Mouse (Mus musculus): ENCODE data around the gene Pacs1. TPM values are rescaled to one million over a fixed set of nuclear protein-coding genes. Genes with fewer than 3 reads are reported as not detected.
A peak's percentile ranks its signal among the peaks of the same experiment; 100 is the strongest.

Pacs1 gene
- total RNA-seq (2017) = 17.3 and 23.4 TPM in 2 replicates

DNA sequence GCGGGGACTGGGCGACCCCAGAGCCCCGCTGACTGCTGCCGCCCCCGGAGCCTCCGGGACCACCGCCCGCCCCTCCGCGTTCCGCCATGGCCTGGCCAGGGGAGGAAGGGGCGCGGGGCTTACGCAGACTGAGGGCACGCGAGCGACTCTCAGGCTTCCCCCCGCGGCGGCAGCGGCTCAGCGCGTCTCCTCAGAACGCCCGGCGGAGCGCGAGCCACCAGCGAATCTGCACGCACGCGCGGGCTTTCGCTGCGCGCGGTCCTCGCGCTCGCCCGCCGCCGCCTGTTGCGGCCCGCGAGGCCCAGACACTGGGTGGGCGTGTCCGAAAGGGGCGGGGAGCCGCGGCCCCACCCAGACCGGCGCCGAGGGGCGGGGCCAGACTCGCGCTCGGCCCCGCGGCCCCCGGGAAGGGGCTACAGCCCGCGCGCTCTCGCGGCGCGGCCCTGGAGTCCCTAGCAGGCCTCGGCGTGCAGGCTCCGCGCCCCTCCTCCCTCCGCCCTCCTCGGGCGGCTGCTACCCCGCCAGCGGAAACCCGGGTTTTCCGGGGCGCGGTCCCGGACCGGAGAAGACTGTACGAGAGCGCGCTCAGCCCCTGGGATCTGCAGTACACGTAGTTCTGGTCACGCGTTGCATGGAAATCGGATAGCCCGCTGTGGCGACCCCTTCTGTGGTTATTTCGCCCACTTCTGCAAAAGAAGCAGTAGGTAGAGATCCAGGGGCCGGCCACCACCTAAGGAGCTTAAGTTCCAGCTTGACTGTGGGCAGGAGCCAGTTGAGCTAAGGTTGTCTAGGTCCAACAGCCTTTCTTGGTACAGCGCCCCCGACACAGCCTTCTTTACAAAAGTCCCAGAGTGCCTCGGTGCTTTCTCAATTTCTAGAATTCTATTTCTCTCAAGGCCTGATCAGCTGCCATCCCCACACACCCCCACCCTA is at the start of gene Pacs1:
Gene Pacs1, minus strand, starts transcription at position 319 of the 933 bp plus-strand sequence.
- peak; percentile 70 to 84 for ATAC-seq (replicated peaks in 1 of 2; ENCODE audit: insufficient read depth in 1 of 2, low FRiP score in 2 of 2, low TSS enrichment in 1 of 2, low read depth in 1 of 2, poor library complexity in 2 of 2, severe bottlenecking in 2 of 2)

GRCm38 (mm10) chr19:5313189-5313588 is 40.3 kb upstream of the Pacs1 start:
- ATAC-seq (replicated peaks in 1 of 2; ENCODE audit: insufficient read depth in 1 of 2, low FRiP score in 2 of 2, low TSS enrichment in 1 of 2, low read depth in 1 of 2, poor library complexity in 2 of 2, severe bottlenecking in 2 of 2) = no peak

DNA sequence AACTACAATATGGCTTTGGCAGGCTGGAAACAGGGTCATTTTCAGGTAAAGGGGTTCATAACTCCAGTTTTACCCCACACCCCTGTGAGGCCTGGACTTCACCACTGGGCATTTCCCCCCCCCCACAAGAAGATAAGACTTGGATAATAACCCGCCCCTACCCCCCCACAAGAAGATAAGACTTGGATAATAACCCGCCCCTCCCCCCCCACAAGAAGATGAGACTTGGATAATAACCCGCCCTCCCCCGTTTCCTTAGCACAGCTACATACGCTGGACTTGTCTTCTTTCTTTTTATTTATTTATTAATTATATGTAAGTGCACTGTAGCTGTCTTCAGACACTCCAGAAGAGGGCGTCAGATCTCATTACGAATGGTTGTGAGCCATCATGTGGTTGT is 36.1 kb upstream of the Pacs1 start:
- no peak for ATAC-seq (replicated peaks in 1 of 2; ENCODE audit: insufficient read depth in 1 of 2, low FRiP score in 2 of 2, low TSS enrichment in 1 of 2, low read depth in 1 of 2, poor library complexity in 2 of 2, severe bottlenecking in 2 of 2)

DNA sequence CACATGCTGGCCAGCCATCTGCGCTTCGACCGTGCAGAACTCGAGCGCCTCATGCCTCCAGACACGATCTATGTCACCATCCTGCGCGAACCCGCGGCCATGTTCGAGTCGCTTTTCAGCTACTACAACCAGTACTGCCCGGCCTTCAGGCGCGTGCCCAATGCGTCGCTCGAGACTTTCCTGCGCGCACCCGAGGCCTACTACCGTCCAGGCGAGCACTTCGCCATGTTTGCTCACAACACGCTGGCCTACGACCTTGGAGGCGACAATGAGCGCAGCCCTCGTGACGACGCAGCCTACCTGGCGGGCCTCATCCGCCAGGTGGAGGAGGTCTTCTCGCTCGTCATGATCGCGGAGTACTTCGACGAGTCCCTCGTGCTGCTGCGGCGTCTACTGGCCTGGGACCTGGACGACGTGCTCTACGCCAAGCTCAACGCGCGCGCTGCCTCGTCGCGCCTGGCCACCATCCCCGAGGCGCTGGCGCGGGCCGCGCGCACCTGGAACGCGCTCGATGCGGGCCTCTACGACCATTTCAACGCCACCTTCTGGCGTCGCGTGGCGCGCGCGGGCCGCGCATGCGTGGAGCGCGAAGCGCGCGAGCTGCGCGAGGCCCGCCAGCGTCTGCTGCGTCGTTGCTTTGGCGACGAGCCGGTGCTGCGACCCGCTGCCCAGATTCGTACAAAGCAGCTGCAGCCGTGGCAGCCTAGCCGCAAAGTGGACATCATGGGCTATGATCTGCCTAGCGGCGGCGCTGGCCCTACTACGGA is 34.2 kb upstream of the Pacs1 start:
- no peak for ATAC-seq (replicated peaks in 1 of 2; ENCODE audit: insufficient read depth in 1 of 2, low FRiP score in 2 of 2, low TSS enrichment in 1 of 2, low read depth in 1 of 2, poor library complexity in 2 of 2, severe bottlenecking in 2 of 2)

DNA sequence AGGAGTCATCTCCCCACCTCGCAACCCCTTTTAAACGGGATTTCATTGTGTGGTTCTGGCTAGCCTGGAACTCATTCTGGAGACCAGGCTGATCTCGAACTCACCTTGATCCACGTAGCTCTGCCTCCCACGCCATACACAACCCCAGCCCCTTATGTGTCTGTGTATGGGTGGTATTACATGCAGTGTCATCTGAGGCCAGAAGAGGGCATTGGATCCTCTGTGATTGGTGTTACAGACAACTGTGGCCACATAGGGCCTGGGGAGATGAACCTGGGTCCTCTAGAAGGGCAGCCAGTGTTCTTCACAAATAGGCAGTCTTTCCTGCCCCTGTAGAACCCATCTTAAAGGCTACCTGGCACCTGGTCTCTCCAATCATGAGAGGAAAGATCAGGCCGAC is 33.4 kb upstream of the Pacs1 start:
- no peak for ATAC-seq (replicated peaks in 1 of 2; ENCODE audit: insufficient read depth in 1 of 2, low FRiP score in 2 of 2, low TSS enrichment in 1 of 2, low read depth in 1 of 2, poor library complexity in 2 of 2, severe bottlenecking in 2 of 2)

- peak; percentile 56 to 88; a peak in 3 of 4 replicates for ATAC-seq (replicated peaks in 1 of 2; ENCODE audit: insufficient read depth in 1 of 2, low FRiP score in 2 of 2, low TSS enrichment in 1 of 2, low read depth in 1 of 2, poor library complexity in 2 of 2, severe bottlenecking in 2 of 2)
Measured at GRCm38 (mm10) chr19:5302455-5302854, 29.5 kb upstream of the Pacs1 start.

DNA sequence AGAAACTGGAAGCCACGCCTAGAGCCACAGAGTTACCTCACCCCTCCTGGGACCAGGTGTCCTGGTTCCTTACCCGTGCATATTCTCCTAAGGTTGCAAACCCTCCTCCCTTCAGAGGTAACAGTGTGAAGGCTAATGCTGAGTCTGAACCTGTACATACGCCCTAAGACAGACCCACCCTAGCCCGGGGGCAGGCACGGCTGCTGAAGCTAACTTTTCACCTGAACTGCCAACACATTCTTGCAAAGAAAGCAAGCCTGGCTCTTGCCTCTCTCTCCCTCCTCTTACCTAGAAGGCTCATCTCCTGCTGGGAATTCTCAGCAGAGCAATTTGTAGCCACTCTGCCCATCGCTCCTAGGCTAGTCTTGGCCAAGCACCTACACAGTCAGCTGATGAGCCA is 27.7 kb upstream of the Pacs1 start:
- no peak for ATAC-seq (replicated peaks in 1 of 2; ENCODE audit: insufficient read depth in 1 of 2, low FRiP score in 2 of 2, low TSS enrichment in 1 of 2, low read depth in 1 of 2, poor library complexity in 2 of 2, severe bottlenecking in 2 of 2)

DNA sequence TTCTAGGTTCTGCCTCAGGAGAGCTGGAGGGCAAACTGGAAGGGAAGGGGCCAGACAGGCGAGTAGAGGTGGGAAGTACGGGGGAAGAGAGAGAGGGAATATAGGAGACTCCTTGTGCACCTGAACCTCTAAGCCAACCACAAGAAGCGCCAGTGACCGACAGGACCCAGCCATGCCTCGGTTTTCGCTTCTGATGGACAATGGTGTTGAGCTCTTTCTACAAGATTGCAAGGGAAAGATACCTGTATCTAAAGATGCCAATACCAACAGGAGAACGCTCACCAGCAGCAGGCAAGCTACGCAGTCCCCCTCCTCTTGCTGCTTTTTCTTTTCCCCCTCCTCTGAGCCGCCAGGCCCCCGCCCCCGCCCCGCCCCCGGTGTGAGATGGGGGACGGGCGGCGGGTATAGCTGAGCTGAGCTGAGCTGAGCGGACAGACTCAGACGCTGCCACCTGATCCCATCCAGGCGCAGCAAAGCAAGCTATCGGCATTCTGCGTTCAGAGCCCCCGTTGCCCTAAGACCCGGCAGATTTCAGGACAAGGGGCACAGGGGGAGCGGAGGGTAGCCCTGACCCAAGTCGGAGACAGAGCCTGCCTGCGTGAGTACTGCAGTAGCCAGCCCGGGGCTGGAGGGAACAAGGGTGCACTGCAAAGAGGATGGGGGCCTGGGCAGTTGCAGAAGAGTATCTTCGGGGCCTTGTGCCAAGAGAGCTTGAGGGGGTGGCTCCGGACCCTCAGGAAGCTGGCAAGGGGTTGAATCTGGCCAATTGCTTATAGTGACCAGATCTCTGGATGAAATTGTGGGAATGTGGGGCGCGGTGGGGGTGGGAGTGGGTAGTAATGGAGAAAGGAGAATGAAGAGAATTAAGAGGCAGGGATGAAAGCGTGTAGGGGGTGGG is 25.2 kb upstream of the Pacs1 start, which contains the start of gene Gal3st3:
Gene Gal3st3, plus strand, starts transcription at position 429 of the 898 bp plus-strand sequence.
- no peak for ATAC-seq (replicated peaks in 1 of 2; ENCODE audit: insufficient read depth in 1 of 2, low FRiP score in 2 of 2, low TSS enrichment in 1 of 2, low read depth in 1 of 2, poor library complexity in 2 of 2, severe bottlenecking in 2 of 2)

DNA sequence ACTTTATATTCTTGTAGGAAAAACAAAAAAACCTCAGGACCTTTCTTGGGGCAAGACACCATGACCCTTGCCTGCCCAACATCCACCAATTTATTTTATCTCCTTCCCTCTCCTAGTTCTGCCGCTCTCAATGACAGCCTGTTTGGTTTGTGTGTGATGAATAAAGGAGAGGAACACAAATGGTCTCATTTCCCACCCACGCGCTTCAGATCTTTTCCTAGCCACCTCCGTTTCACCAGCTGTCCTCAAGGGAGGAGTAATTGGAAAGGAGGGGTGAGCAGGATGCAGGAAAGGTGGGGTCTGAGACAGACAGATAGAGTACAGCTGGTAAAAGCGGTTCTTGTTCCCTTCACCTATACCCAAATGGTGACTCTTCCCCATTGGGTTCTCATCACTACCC is 23.7 kb upstream of the Pacs1 start:
- ATAC-seq (replicated peaks in 1 of 2; ENCODE audit: insufficient read depth in 1 of 2, low FRiP score in 2 of 2, low TSS enrichment in 1 of 2, low read depth in 1 of 2, poor library complexity in 2 of 2, severe bottlenecking in 2 of 2) = no peak

GRCm38 (mm10) chr19:5295736-5296075 is 22.8 kb upstream of the Pacs1 start:
- peak in 1 of 2 experiments; percentile 31; a peak in 2 of 4 replicates for ATAC-seq (replicated peaks in 1 of 2; ENCODE audit: insufficient read depth in 1 of 2, low FRiP score in 2 of 2, low TSS enrichment in 1 of 2, low read depth in 1 of 2, poor library complexity in 2 of 2, severe bottlenecking in 2 of 2)

DNA sequence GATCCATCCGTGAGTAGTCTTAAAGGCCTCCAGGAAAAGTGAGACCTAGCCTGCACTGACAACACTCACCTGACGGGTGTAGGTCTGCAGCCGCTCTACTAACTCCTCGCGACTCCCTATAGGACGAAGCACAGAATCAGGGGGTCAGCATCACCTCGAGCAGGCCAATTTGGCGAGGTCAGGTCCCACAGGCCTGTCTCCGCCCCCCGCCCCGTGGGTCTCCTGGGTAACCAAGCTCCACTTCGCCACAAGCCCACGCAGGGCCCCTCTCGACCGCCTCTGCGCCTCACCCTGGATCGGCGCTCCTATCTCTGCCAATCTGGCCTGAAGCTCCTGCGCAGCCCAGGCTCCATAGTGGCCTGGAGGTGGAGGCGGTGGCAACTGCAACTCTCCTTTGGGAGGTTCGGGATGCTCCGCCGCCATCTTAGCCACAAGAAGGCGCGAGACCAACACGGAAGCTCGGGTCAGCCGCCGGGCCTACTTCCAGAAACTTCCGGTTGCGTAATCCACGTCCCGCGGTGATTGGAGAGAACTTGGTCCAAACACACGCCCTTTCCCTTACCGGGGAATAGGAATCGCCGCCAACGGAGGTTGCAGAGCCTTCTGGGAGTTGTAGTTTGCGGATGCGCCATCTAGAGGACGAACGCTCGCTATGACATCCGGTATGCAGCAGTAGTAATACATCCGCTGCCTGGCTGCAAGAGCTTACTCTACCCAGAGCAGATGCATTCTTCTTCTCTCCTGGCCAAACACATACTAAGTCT is 22.2 kb upstream of the Pacs1 start, which contains the start of gene Sf3b2:
Gene Sf3b2, minus strand, starts transcription at position 484 of the 764 bp plus-strand sequence.
- peak; percentile 96 to 98 for ATAC-seq (replicated peaks in 1 of 2; ENCODE audit: insufficient read depth in 1 of 2, low FRiP score in 2 of 2, low TSS enrichment in 1 of 2, low read depth in 1 of 2, poor library complexity in 2 of 2, severe bottlenecking in 2 of 2)

- no peak for ATAC-seq (replicated peaks in 1 of 2; ENCODE audit: insufficient read depth in 1 of 2, low FRiP score in 2 of 2, low TSS enrichment in 1 of 2, low read depth in 1 of 2, poor library complexity in 2 of 2, severe bottlenecking in 2 of 2)
Measured at GRCm38 (mm10) chr19:5278381-5278780, 5.5 kb upstream of the Pacs1 start.

- no peak for ATAC-seq (replicated peaks in 1 of 2; ENCODE audit: insufficient read depth in 1 of 2, low FRiP score in 2 of 2, low TSS enrichment in 1 of 2, low read depth in 1 of 2, poor library complexity in 2 of 2, severe bottlenecking in 2 of 2)
Measured at GRCm38 (mm10) chr19:5277140-5277539, 4.2 kb upstream of the Pacs1 start.

DNA sequence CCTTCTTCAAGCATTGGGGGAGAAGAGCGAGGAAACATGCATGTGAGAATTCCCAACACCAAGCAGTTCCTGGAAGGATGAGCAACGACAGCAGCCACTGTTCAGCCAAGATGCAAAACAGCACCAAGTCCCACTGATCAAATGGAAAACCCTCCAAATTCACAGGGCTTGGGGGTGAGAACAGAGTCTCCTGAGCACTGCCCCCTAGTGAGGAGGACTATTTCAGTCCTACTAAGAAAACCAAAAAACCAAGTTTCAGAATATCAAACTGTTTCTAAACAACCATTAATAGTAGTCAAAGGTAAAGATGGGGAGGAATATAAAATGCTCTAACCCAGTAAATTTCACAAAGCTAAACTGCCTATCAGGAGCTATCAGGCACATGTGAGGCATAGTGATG is 3.6 kb upstream of the Pacs1 start:
- ATAC-seq (replicated peaks in 1 of 2; ENCODE audit: insufficient read depth in 1 of 2, low FRiP score in 2 of 2, low TSS enrichment in 1 of 2, low read depth in 1 of 2, poor library complexity in 2 of 2, severe bottlenecking in 2 of 2) = no peak

DNA sequence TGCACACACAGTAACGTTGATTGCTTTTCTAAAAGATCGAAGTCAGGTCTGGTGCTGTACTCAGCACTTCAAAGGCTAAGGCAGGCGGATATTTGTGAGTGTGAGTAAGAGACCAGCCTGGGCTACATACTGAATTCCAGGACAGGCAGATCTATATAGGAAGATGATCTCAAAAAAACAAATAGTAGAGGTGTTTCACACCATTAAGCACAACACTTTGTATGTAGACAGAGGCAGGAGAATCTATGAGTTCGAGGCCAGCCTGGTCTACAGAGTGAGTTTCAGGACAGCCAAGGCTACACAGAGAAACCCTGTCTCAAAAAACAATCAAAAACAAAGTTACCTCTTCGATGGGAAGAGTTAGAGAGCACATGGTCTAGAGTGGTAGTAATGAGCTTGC is 2.8 kb upstream of the Pacs1 start:
- no peak for ATAC-seq (replicated peaks in 1 of 2; ENCODE audit: insufficient read depth in 1 of 2, low FRiP score in 2 of 2, low TSS enrichment in 1 of 2, low read depth in 1 of 2, poor library complexity in 2 of 2, severe bottlenecking in 2 of 2)

DNA sequence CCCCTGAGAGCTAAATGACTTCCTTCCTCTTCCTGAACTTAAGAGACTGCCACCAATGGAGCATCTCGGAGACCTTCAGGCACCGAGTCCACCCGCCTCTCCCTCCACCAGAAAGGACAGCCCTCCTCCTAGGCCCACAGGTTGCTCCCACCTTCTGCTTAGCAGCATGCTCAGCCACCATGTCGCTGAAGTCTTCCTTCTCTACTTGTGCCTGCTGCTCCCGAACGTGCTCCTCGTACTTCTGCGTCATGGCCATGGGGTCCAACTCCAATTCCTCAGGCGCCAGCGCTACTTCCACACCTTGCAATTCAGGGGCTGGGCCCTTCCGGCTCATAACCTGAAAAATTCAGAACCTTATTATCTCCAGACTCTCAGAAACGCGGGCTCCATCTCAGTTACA is 1.7 kb upstream of the Pacs1 start:
- ATAC-seq (replicated peaks in 1 of 2; ENCODE audit: insufficient read depth in 1 of 2, low FRiP score in 2 of 2, low TSS enrichment in 1 of 2, low read depth in 1 of 2, poor library complexity in 2 of 2, severe bottlenecking in 2 of 2) = no peak

DNA sequence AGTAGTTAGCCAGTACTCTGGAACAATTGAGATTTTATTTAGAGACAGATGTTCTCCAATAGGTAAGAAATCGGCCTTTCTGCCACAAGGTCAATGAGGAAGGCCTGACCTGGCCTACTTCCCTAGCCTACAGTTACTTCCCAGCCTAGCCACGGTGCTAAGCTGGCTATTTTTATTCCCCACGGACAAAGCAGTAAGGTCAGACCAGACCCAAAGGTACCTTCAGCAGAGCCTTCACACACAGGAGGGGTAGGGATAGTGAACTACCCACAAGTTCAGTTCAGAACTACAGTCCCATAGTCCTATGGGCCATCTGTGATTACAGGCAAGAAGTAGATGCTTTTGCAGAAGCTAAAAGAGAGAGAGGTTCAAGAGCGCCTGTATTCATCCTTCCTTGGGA is 997 bp upstream of the Pacs1 start:
- ATAC-seq (replicated peaks in 1 of 2; ENCODE audit: insufficient read depth in 1 of 2, low FRiP score in 2 of 2, low TSS enrichment in 1 of 2, low read depth in 1 of 2, poor library complexity in 2 of 2, severe bottlenecking in 2 of 2) = no peak

Data from hematopoietic stem cell, adult 5-6 weeks (primary cell).